Mouse (Mus musculus): ENCODE data around the gene Kctd2. TPM values are rescaled to one million over a fixed set of nuclear protein-coding genes. Genes with fewer than 3 reads are reported as not detected.
A peak's percentile ranks its signal among the peaks of the same experiment; 100 is the strongest.

The Kctd2 gene
- polyA plus RNA-seq, 1 experiment from 2014 or later: 3.9 TPM

GRCm38 (mm10) chr11:115427482-115428331 lies 7.8 kb downstream of the Kctd2 start:
- H3K4me3 ChIP-seq (ENCODE audit: low read length): no peak overlapping the region
- H3K27ac ChIP-seq (ENCODE audit: low read length): peak overlapping the region; percentile 44
- peaks cover 3% of the 10 kb centered on the region; the same call in 1 of the 2 replicates for H3K4me1 ChIP-seq (ENCODE audit: control insufficient read depth, insufficient read depth, low read length)
- H3K9ac ChIP-seq (ENCODE audit: low read length): peak overlapping the region; percentile 18; the same call in 1 of the 2 replicates
- 0 out of 2 replicates have a peak overlapping the region, but pooled peaks have one; percentile 8 for H3K4me2 ChIP-seq (ENCODE audit: low read depth, low read length)
- peaks cover 37% of the 10 kb centered on the region for H3K36me3 ChIP-seq (ENCODE audit: control insufficient read depth, insufficient read depth)
- H3K9me3 ChIP-seq (replicated peaks; ENCODE audit: control insufficient read depth, low read length): no peaks in the 10 kb centered on the region
- no peaks in the 10 kb centered on the region for H3K27me3 ChIP-seq (ENCODE audit: control insufficient read depth, insufficient read depth, low read length)
- WGBS: 35% methylated on average over 20 of the region's 20 CpGs
- peak; percentile 71 for ATAC-seq (replicated peaks; ENCODE audit: extremely low read depth, insufficient read depth, low FRiP score)

- no peak overlapping the region for H3K4me2 ChIP-seq (ENCODE audit: low read depth, low read length)
- peaks cover 3% of the 10 kb centered on the region; the same call in 1 of the 2 replicates for H3K4me1 ChIP-seq (ENCODE audit: control insufficient read depth, insufficient read depth, low read length)
- H3K27ac ChIP-seq (ENCODE audit: low read length): no peak overlapping the region
- WGBS: 81% methylated on average over 7 of the region's 7 CpGs
- H3K9me3 ChIP-seq (replicated peaks; ENCODE audit: control insufficient read depth, low read length): no peaks in the 10 kb centered on the region
- H3K27me3 ChIP-seq (ENCODE audit: control insufficient read depth, insufficient read depth, low read length): no peaks in the 10 kb centered on the region
- ATAC-seq (replicated peaks; ENCODE audit: extremely low read depth, insufficient read depth, low FRiP score): no peak
- no peak overlapping the region for H3K9ac ChIP-seq (ENCODE audit: low read length)
- no peak overlapping the region for H3K4me3 ChIP-seq (ENCODE audit: low read length)
- peaks cover 37% of the 10 kb centered on the region for H3K36me3 ChIP-seq (ENCODE audit: control insufficient read depth, insufficient read depth)
Observed at GRCm38 (mm10) chr11:115429307-115429706, 9.4 kb downstream of the Kctd2 start.

- Histone ChIP-seq H3K27ac (ENCODE audit: low read length) (no peak overlapping the region), H3K9ac (ENCODE audit: low read length) (no peak overlapping the region), H3K4me1 (ENCODE audit: control insufficient read depth, insufficient read depth, low read length) (peaks cover 9% of the 10 kb centered on the region), H3K27me3 (ENCODE audit: control insufficient read depth, insufficient read depth, low read length) (no peaks in the 10 kb centered on the region), H3K9me3 (replicated peaks; ENCODE audit: control insufficient read depth, low read length) (no peaks in the 10 kb centered on the region), H3K36me3 (ENCODE audit: control insufficient read depth, insufficient read depth) (peaks cover 28% of the 10 kb centered on the region), H3K4me2 (ENCODE audit: low read depth, low read length) (no peak overlapping the region), H3K4me3 (ENCODE audit: low read length) (no peak overlapping the region)
- WGBS: 90% methylated on average over 6 of the region's 6 CpGs
- no peak for ATAC-seq (replicated peaks; ENCODE audit: extremely low read depth, insufficient read depth, low FRiP score)
Observed at GRCm38 (mm10) chr11:115430561-115430960, 10.6 kb downstream of the Kctd2 start.

GRCm38 (mm10) chr11:115432814-115433213 lies 12.9 kb downstream of the Kctd2 start:
- Histone ChIP-seq H3K9me3 (replicated peaks; ENCODE audit: control insufficient read depth, low read length) (no peaks in the 10 kb centered on the region), H3K4me2 (ENCODE audit: low read depth, low read length) (no peak overlapping the region), H3K4me3 (ENCODE audit: low read length) (no peak overlapping the region), H3K4me1 (ENCODE audit: control insufficient read depth, insufficient read depth, low read length) (peaks cover 12% of the 10 kb centered on the region), H3K27me3 (ENCODE audit: control insufficient read depth, insufficient read depth, low read length) (no peaks in the 10 kb centered on the region), H3K9ac (ENCODE audit: low read length) (no peak overlapping the region), H3K36me3 (ENCODE audit: control insufficient read depth, insufficient read depth) (peaks cover 28% of the 10 kb centered on the region), H3K27ac (ENCODE audit: low read length) (no peak overlapping the region)
- WGBS: 71% methylated on average over 4 of the region's 4 CpGs
- no peak for ATAC-seq (replicated peaks; ENCODE audit: extremely low read depth, insufficient read depth, low FRiP score)

GRCm38 (mm10) chr11:115433342-115433741 lies 13.4 kb downstream of the Kctd2 start:
- Histone ChIP-seq H3K4me2 (ENCODE audit: low read depth, low read length) (no peak overlapping the region), H3K4me1 (ENCODE audit: control insufficient read depth, insufficient read depth, low read length) (peaks cover 12% of the 10 kb centered on the region), H3K9me3 (replicated peaks; ENCODE audit: control insufficient read depth, low read length) (no peaks in the 10 kb centered on the region), H3K36me3 (ENCODE audit: control insufficient read depth, insufficient read depth) (peaks cover 28% of the 10 kb centered on the region), H3K4me3 (ENCODE audit: low read length) (no peak overlapping the region), H3K9ac (ENCODE audit: low read length) (no peak overlapping the region), H3K27me3 (ENCODE audit: control insufficient read depth, insufficient read depth, low read length) (no peaks in the 10 kb centered on the region), H3K27ac (ENCODE audit: low read length) (no peak overlapping the region)
- WGBS: 82% methylated on average over 6 of the region's 6 CpGs
- no peak for ATAC-seq (replicated peaks; ENCODE audit: extremely low read depth, insufficient read depth, low FRiP score)

- ATAC-seq (replicated peaks; ENCODE audit: extremely low read depth, insufficient read depth, low FRiP score): peak; percentile 50; the same call in 1 of the 2 replicates
- H3K4me3 ChIP-seq (ENCODE audit: low read length): peak overlapping the region; percentile 48
- WGBS: 7% methylated on average over 31 of the region's 31 CpGs
- 0 out of 2 replicates have a peak overlapping the region, but pooled peaks have one; percentile 13 for H3K27ac ChIP-seq (ENCODE audit: low read length)
- peak overlapping the region; percentile 70 for H3K9ac ChIP-seq (ENCODE audit: low read length)
- peak overlapping the region; percentile 75 for H3K4me2 ChIP-seq (ENCODE audit: low read depth, low read length)
- H3K36me3 ChIP-seq (ENCODE audit: control insufficient read depth, insufficient read depth): peaks cover 12% of the 10 kb centered on the region; the same call in 1 of the 2 replicates
- no peaks in the 10 kb centered on the region for H3K27me3 ChIP-seq (ENCODE audit: control insufficient read depth, insufficient read depth, low read length)
- H3K4me1 ChIP-seq (ENCODE audit: control insufficient read depth, insufficient read depth, low read length): peaks cover 12% of the 10 kb centered on the region
- H3K9me3 ChIP-seq (replicated peaks; ENCODE audit: control insufficient read depth, low read length): 0 out of 2 replicates have a peak, but pooled peaks cover 2% of the 10 kb centered on the region
Observed at GRCm38 (mm10) chr11:115435596-115436337, 15.8 kb downstream of the Kctd2 start.

GRCm38 (mm10) chr11:115437571-115438122 lies 17.7 kb downstream of the Kctd2 start:
- H3K27ac ChIP-seq (ENCODE audit: low read length): no peak overlapping the region
- no peak overlapping the region for H3K4me3 ChIP-seq (ENCODE audit: low read length)
- H3K9me3 ChIP-seq (replicated peaks; ENCODE audit: control insufficient read depth, low read length): 0 out of 2 replicates have a peak, but pooled peaks cover 2% of the 10 kb centered on the region
- peaks cover 12% of the 10 kb centered on the region for H3K4me1 ChIP-seq (ENCODE audit: control insufficient read depth, insufficient read depth, low read length)
- no peak for ATAC-seq (replicated peaks; ENCODE audit: extremely low read depth, insufficient read depth, low FRiP score)
- no peak overlapping the region for H3K9ac ChIP-seq (ENCODE audit: low read length)
- H3K36me3 ChIP-seq (ENCODE audit: control insufficient read depth, insufficient read depth): no peaks in the 10 kb centered on the region
- WGBS: 62% methylated on average over 5 of the region's 5 CpGs
- no peak overlapping the region for H3K4me2 ChIP-seq (ENCODE audit: low read depth, low read length)
- no peaks in the 10 kb centered on the region for H3K27me3 ChIP-seq (ENCODE audit: control insufficient read depth, insufficient read depth, low read length)

- H3K4me3 ChIP-seq (ENCODE audit: low read length): no peak overlapping the region
- WGBS: 81% methylated on average over 3 of the region's 3 CpGs
- no peak for ATAC-seq (replicated peaks; ENCODE audit: extremely low read depth, insufficient read depth, low FRiP score)
Observed at GRCm38 (mm10) chr11:115439326-115439725, 19.4 kb downstream of the Kctd2 start.

More at GRCm38 (mm10) chr11:115439326-115439725, 19.4 kb downstream of the Kctd2 start:
- H3K4me2 ChIP-seq (ENCODE audit: low read depth, low read length): no peak overlapping the region
- no peaks in the 10 kb centered on the region for H3K27me3 ChIP-seq (ENCODE audit: control insufficient read depth, insufficient read depth, low read length)
- H3K27ac ChIP-seq (ENCODE audit: low read length): no peak overlapping the region
- 0 out of 2 replicates have a peak, but pooled peaks cover 2% of the 10 kb centered on the region for H3K9me3 ChIP-seq (replicated peaks; ENCODE audit: control insufficient read depth, low read length)
- H3K4me1 ChIP-seq (ENCODE audit: control insufficient read depth, insufficient read depth, low read length): peaks cover 12% of the 10 kb centered on the region
- no peaks in the 10 kb centered on the region for H3K36me3 ChIP-seq (ENCODE audit: control insufficient read depth, insufficient read depth)
- H3K9ac ChIP-seq (ENCODE audit: low read length): no peak overlapping the region
